ENCODE assay signal across 9 mouse cellular contexts in the genomic region with DNA sequence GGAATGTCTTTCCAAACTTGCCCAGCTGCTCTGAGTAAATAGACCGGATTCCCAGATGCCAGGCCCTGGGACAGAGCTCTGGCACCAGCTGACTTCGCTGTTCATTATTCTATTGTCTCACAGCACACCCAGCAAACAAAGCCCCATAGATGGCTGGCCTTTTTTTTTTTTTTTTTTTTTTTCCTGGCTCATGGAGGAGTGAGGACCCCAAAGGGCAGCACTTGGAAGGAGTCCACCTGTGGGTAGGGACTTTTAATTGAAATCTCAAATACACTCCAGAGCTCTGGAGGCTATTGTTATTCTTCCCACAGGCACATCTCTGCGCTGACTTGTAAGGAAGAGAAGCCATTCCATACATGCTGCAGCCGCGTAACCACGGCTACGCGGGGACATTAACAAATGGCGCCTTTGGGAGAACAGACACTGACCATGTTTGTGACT.
DNase-seq lines count a peak whose midpoint lies in the region; ATAC-seq and TF ChIP-seq lines count a peak whose summit lies in the region.
"Had no signal": no experiment of that assay in that cellular context is flagged by ENCODE, and none has a peak within 500 bp of the region (broad histone marks: within the 10 kb centered on the region; RNA-seq: fewer than 3 reads in every experiment).

No protein-coding gene starts in this region.

- no peak for TF ChIP-seq CTCF in Patski (IDR thresholded peaks at IDR 0.05)

- no peak overlapping the region for H3K4me3 ChIP-seq in ES-E14 (ENCODE audit: insufficient read depth in 1 of 2, low read depth in 1 of 2, low read length in 2 of 2, poor library complexity in 1 of 2, severe bottlenecking in 1 of 2)
- no peak overlapping the region for H3K4me3 ChIP-seq in hindbrain, embryonic 12.5 days
- H3K4me3 ChIP-seq in midbrain, embryonic 15.5 days = no peak overlapping the region
- H3K4me3 ChIP-seq: heart, adult 2 months; lung, embryonic 15.5 days had no signal

- POLR2A ChIA-PET in Patski (lab: Charles Lee) = no interaction called here

- intact Hi-C loops in heart, postnatal 14 days (cut with DNase I) = no loop called here
- intact Hi-C loops in heart, postnatal 25 days (cut with DNase I) = no loop called here

- H3K4me2 ChIP-seq in hindbrain, embryonic 12.5 days (replicated peaks) = no peak overlapping the region
- H3K4me2 ChIP-seq in midbrain, embryonic 15.5 days = no peak overlapping the region
- H3K4me2 ChIP-seq: lung, embryonic 15.5 days had no signal

- no peak overlapping the region for H3K9ac ChIP-seq in ES-E14 (ENCODE audit: insufficient read depth, low read depth, low read length, poor library complexity, severe bottlenecking)
- H3K9ac ChIP-seq in hindbrain, embryonic 12.5 days = no peak overlapping the region
- no peak overlapping the region for H3K9ac ChIP-seq in midbrain, embryonic 15.5 days
- H3K9ac ChIP-seq: lung, embryonic 15.5 days had no signal

- 59% methylated on average over 9 of the region's 9 CpGs for whole genome bisulfite sequencing in hindbrain, embryonic 12.5 days
- WGBS in midbrain, embryonic 15.5 days = 76% methylated on average over 9 of the region's 9 CpGs

- DNase-seq in ES-E14 (ENCODE audit: low read depth, low spot score) = no peak
- DNase-seq in Patski (ENCODE audit: low read depth, low spot score) = no peak
- no peak for DNase-seq in urinary bladder, postnatal 36 days (ENCODE audit: low spot score in 2 of 2)
- no peak for DNase-seq in heart, postnatal 14 days
- no peak for DNase-seq in heart, postnatal 25 days (ENCODE audit: low spot score)
- DNase-seq: heart, adult 2 months had no signal

- in situ Hi-C loops in ES-E14 (cut with MboI; ENCODE audit: low sequenced_read_pairs in 2 of 2, unreplicated experiment in 2 of 2) = no loop called here
- in situ Hi-C loops in Patski (cut with MboI; ENCODE audit: low pct_unique_long_range_greater_than_20kb) = no loop called here

- H3K36me3 ChIP-seq in ES-E14 (ENCODE audit: control insufficient read depth, insufficient read depth, low read length, poor library complexity, severe bottlenecking) = no peaks in the 10 kb centered on the region
- H3K36me3 ChIP-seq in hindbrain, embryonic 12.5 days = no peaks in the 10 kb centered on the region
- H3K36me3 ChIP-seq in midbrain, embryonic 15.5 days (replicated peaks) = no peaks in the 10 kb centered on the region
- H3K36me3 ChIP-seq: lung, embryonic 15.5 days had no signal

- no peaks in the 10 kb centered on the region for H3K4me1 ChIP-seq in ES-E14 (ENCODE audit: control insufficient read depth in 2 of 2, insufficient read depth in 2 of 2, low read length in 2 of 2, poor library complexity in 1 of 2)
- H3K4me1 ChIP-seq in hindbrain, embryonic 12.5 days = 0 out of 2 replicates have a peak, but pooled peaks cover 2% of the 10 kb centered on the region
- no peaks in the 10 kb centered on the region for H3K4me1 ChIP-seq in midbrain, embryonic 15.5 days
- H3K4me1 ChIP-seq: lung, embryonic 15.5 days had no signal

- H3K27ac ChIP-seq in ES-E14 (ENCODE audit: insufficient read depth, low read depth, low read length, poor library complexity, severe bottlenecking) = no peak overlapping the region
- peak overlapping the region; percentile 65 for H3K27ac ChIP-seq in hindbrain, embryonic 12.5 days
- H3K27ac ChIP-seq in midbrain, embryonic 15.5 days = no peak overlapping the region
- H3K27ac ChIP-seq: heart, adult 2 months; lung, embryonic 15.5 days had no signal

- no peaks in the 10 kb centered on the region for H3K9me3 ChIP-seq in ES-E14 (ENCODE audit: control insufficient read depth, insufficient read depth, low read depth, low read length)
- H3K9me3 ChIP-seq in hindbrain, embryonic 12.5 days (replicated peaks) = no peaks in the 10 kb centered on the region; the same call in 1 of the 2 replicates
- H3K9me3 ChIP-seq in midbrain, embryonic 15.5 days = no peaks in the 10 kb centered on the region
- H3K9me3 ChIP-seq: lung, embryonic 15.5 days had no signal

- peak; percentile 21 for ATAC-seq in Patski
- ATAC-seq in hindbrain, embryonic 12.5 days (ENCODE audit: low FRiP score) = peak; percentile 91
- peak; percentile 86 for ATAC-seq in midbrain, embryonic 15.5 days (replicated peaks)

- CTCF ChIA-PET in Patski (lab: Charles Lee) = no interaction called here

- no peaks in the 10 kb centered on the region for H3K27me3 ChIP-seq in Patski
- H3K27me3 ChIP-seq in hindbrain, embryonic 12.5 days = no peaks in the 10 kb centered on the region
- no peaks in the 10 kb centered on the region for H3K27me3 ChIP-seq in midbrain, embryonic 15.5 days (replicated peaks)
- H3K27me3 ChIP-seq: lung, embryonic 15.5 days had no signal

TF ChIP-seq in ES-E14, 5 proteins besides CTCF, POLR2A, EP300 and RAD21:
- TF ChIP-seq CHD2 (IDR thresholded peaks at IDR 0.05; ENCODE audit: low read depth, low read length) = no peak
- TF ChIP-seq ZNF384 (IDR thresholded peaks at IDR 0.05; ENCODE audit: low read depth, low read length) = peak; percentile 87

Comparison
In these comparisons a context has a peak if more than half of its experiments do, and no peak if none do; other contexts are left out.
1. ATAC-seq: peak in every context shown above with its lines; median percentile 91 in hindbrain, embryonic 12.5 days; 86 in midbrain, embryonic 15.5 days; 21 in Patski.